Mouse (Mus musculus): ENCODE measurements around the gene Pink1. TPM values are rescaled to one million over a fixed set of nuclear protein-coding genes. Genes with fewer than 3 reads are reported as not detected.

The Pink1 gene
- polyA plus RNA-seq, 1 experiment = 9.7 TPM

DNA sequence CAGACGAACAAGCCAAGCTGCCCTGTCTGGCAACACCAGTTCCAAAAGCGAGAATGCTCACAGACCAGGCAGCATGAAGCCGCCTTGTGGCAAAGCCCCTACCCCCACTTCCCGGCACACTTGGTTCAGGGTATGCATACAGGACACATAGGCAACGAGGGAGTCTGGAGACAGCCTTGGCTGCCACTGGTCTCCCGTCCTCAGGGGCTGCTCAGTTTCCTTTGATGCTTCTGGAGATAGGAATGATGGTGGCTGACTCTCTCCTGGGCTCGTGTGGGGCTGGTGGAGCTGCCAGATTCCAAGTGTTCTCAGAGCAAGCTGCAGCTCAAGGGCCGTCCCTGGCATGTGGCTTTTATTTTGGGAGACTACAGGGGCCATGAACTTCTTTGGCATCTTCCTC, 15.3 kb upstream of the Pink1 start:
- TF ChIP-seq MYOG (IDR thresholded peaks at IDR 0.05; ENCODE audit: control insufficient read depth, extremely low read depth, insufficient read length) = no peak
- Histone ChIP-seq H3K4me3 (ENCODE audit: insufficient read depth, poor library complexity, severe bottlenecking) (no peak overlapping the region), H3K36me3 (ENCODE audit: control insufficient read depth, insufficient read depth) (no peaks in the 10 kb centered on the region), H3K79me2 (ENCODE audit: control insufficient read depth, insufficient read depth) (no peaks in the 10 kb centered on the region), H3K27me3 (ENCODE audit: control insufficient read depth, insufficient read depth, insufficient read length) (no peaks in the 10 kb centered on the region), H3K79me3 (ENCODE audit: low read depth) (no peaks in the 10 kb centered on the region), H3ac (ENCODE audit: control insufficient read depth, insufficient read length, low read depth) (no peak overlapping the region)

DNA sequence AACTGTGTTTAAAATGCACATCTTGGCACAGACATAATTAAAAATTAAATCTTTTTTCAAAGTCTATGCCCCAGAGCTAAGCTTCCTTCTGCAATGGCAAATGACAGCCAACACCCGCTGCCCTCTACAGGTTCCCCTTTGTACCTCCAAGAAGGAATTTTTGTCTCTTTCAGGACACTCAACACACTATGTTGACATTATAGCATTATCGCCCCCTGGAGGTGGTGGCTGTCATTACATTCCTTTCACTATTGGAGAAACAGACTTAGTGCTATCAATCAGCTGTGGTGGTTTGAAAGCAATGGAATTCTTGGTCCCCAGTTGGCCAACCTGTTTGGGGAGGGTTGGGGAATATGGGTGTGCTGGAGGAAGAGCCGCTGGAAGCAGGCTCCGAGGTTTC, 13.9 kb upstream of the Pink1 start:
- Histone ChIP-seq H3K79me3 (ENCODE audit: low read depth) (no peaks in the 10 kb centered on the region), H3K27me3 (ENCODE audit: control insufficient read depth, insufficient read depth, insufficient read length) (no peaks in the 10 kb centered on the region), H3K79me2 (ENCODE audit: control insufficient read depth, insufficient read depth) (no peaks in the 10 kb centered on the region), H3ac (ENCODE audit: control insufficient read depth, insufficient read length, low read depth) (no peak overlapping the region), H3K36me3 (ENCODE audit: control insufficient read depth, insufficient read depth) (no peaks in the 10 kb centered on the region), H3K4me3 (ENCODE audit: insufficient read depth, poor library complexity, severe bottlenecking) (no peak overlapping the region)
- TF ChIP-seq CEBPB (IDR thresholded peaks at IDR 0.05; ENCODE audit: low read depth) = no peak
- TF ChIP-seq USF1 (IDR thresholded peaks at IDR 0.05; ENCODE audit: low read depth) = no peak
- no peak for TF ChIP-seq CTCF (IDR thresholded peaks at IDR 0.05; ENCODE audit: control insufficient read depth, insufficient read depth, insufficient read length)
- no peak for TF ChIP-seq MAX (IDR thresholded peaks at IDR 0.05)
- no peak for TF ChIP-seq MYOG (IDR thresholded peaks at IDR 0.05; ENCODE audit: control insufficient read depth, extremely low read depth, insufficient read length)
- no peak for TF ChIP-seq FOSL1 (IDR thresholded peaks at IDR 0.05; ENCODE audit: insufficient read depth, low read length, poor library complexity, severe bottlenecking)
- no peak for TF ChIP-seq MYOD1 (IDR thresholded peaks at IDR 0.05; ENCODE audit: control insufficient read depth, insufficient read length, low read depth)

DNA sequence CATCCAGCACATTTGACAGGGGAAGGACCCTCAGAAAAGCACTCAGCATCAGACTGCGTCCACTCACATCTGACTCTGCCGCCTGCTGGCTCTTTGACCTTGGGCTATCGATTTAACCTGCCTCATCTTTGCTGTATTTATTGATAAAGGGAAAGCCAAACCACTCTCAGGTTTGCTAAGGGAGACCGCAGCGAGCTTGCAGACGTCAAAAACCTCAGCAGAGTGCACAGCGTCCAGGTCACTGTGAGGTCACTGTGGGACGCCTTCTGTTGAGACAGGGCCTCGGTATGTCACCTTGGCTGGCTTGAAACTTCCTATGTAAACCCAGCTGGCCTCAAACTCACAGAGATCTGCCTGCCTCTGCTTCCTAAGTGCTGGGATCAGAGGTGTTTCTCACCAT, 11.2 kb upstream of the Pink1 start:
- TF ChIP-seq MYOD1 (IDR thresholded peaks at IDR 0.05; ENCODE audit: control insufficient read depth, insufficient read length, low read depth) = no peak
- TF ChIP-seq CTCF (IDR thresholded peaks at IDR 0.05; ENCODE audit: control insufficient read depth, insufficient read depth, insufficient read length) = no peak
- TF ChIP-seq MYOG (IDR thresholded peaks at IDR 0.05; ENCODE audit: control insufficient read depth, extremely low read depth, insufficient read length) = no peak
- no peak for TF ChIP-seq MAX (IDR thresholded peaks at IDR 0.05)
- TF ChIP-seq USF1 (IDR thresholded peaks at IDR 0.05; ENCODE audit: low read depth) = no peak
- no peak for TF ChIP-seq FOSL1 (IDR thresholded peaks at IDR 0.05; ENCODE audit: insufficient read depth, low read length, poor library complexity, severe bottlenecking)
- TF ChIP-seq CEBPB (IDR thresholded peaks at IDR 0.05; ENCODE audit: low read depth) = no peak
- Histone ChIP-seq H3K79me3 (ENCODE audit: low read depth) (no peaks in the 10 kb centered on the region), H3K79me2 (ENCODE audit: control insufficient read depth, insufficient read depth) (no peaks in the 10 kb centered on the region), H3K36me3 (ENCODE audit: control insufficient read depth, insufficient read depth) (no peaks in the 10 kb centered on the region), H3ac (ENCODE audit: control insufficient read depth, insufficient read length, low read depth) (no peak overlapping the region), H3K27me3 (ENCODE audit: control insufficient read depth, insufficient read depth, insufficient read length) (no peaks in the 10 kb centered on the region), H3K4me3 (ENCODE audit: insufficient read depth, poor library complexity, severe bottlenecking) (no peak overlapping the region)

DNA sequence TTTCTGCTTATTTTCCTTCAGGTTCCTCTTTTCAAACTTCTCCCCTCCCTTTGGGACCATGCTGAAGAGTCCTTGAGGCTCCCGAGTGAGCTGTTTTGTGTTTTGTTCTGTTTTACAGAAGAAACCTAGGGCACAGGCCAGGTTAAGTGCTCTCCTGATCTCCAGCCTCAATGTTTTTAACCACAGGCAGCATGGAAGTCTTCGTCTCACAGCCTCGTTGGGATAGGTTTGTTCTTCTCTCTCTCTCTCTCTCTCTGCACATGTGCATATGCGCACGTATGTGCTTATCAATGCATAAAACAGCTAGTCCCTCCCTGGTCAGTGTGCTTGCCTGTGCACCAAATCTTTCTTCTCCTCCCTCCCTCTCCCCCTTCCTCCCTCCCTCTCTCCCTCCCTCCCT, 10.8 kb upstream of the Pink1 start:
- Histone ChIP-seq H3K79me2 (ENCODE audit: control insufficient read depth, insufficient read depth) (no peaks in the 10 kb centered on the region), H3K36me3 (ENCODE audit: control insufficient read depth, insufficient read depth) (no peaks in the 10 kb centered on the region), H3K4me3 (ENCODE audit: insufficient read depth, poor library complexity, severe bottlenecking) (no peak overlapping the region), H3K27me3 (ENCODE audit: control insufficient read depth, insufficient read depth, insufficient read length) (no peaks in the 10 kb centered on the region), H3ac (ENCODE audit: control insufficient read depth, insufficient read length, low read depth) (no peak overlapping the region), H3K79me3 (ENCODE audit: low read depth) (no peaks in the 10 kb centered on the region)
- no peak for TF ChIP-seq MAX (IDR thresholded peaks at IDR 0.05)
- TF ChIP-seq FOSL1 (IDR thresholded peaks at IDR 0.05; ENCODE audit: insufficient read depth, low read length, poor library complexity, severe bottlenecking) = no peak
- no peak for TF ChIP-seq CTCF (IDR thresholded peaks at IDR 0.05; ENCODE audit: control insufficient read depth, insufficient read depth, insufficient read length)
- TF ChIP-seq MYOG (IDR thresholded peaks at IDR 0.05; ENCODE audit: control insufficient read depth, extremely low read depth, insufficient read length) = no peak
- TF ChIP-seq CEBPB (IDR thresholded peaks at IDR 0.05; ENCODE audit: low read depth) = no peak
- no peak for TF ChIP-seq MYOD1 (IDR thresholded peaks at IDR 0.05; ENCODE audit: control insufficient read depth, insufficient read length, low read depth)
- TF ChIP-seq USF1 (IDR thresholded peaks at IDR 0.05; ENCODE audit: low read depth) = no peak

DNA sequence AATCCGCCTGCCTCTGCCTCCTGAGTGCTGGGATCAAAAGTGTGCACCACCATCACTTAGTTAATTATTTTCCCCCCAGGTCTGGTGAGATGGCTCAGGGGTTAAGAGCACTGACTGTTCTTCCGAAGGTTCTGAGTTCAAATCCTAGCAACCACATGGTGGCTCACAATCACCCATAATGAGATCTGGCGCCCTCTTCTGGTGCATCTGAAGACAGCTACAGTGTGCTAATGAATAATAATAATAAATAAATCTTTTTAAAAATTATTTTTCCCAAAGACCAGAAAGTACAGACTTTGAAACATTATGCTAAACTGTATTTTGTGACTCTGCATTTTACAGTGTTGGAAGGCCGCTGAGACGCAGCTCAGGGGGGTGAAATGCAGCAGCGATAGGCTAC, 9.5 kb upstream of the Pink1 start:
- no peaks in the 10 kb centered on the region for H3K36me3 ChIP-seq (ENCODE audit: control insufficient read depth, insufficient read depth)
- H3K79me3 ChIP-seq (ENCODE audit: low read depth) = no peaks in the 10 kb centered on the region
- TF ChIP-seq CEBPB (IDR thresholded peaks at IDR 0.05; ENCODE audit: low read depth) (no peak), MYOD1 (IDR thresholded peaks at IDR 0.05; ENCODE audit: control insufficient read depth, insufficient read length, low read depth) (no peak), MAX (IDR thresholded peaks at IDR 0.05) (no peak), MYOG (IDR thresholded peaks at IDR 0.05; ENCODE audit: control insufficient read depth, extremely low read depth, insufficient read length) (no peak), FOSL1 (IDR thresholded peaks at IDR 0.05; ENCODE audit: insufficient read depth, low read length, poor library complexity, severe bottlenecking) (no peak), CTCF (IDR thresholded peaks at IDR 0.05; ENCODE audit: control insufficient read depth, insufficient read depth, insufficient read length) (no peak), USF1 (IDR thresholded peaks at IDR 0.05; ENCODE audit: low read depth) (no peak)
- H3K4me3 ChIP-seq (ENCODE audit: insufficient read depth, poor library complexity, severe bottlenecking) = no peak overlapping the region
- H3K27me3 ChIP-seq (ENCODE audit: control insufficient read depth, insufficient read depth, insufficient read length) = no peaks in the 10 kb centered on the region
- H3ac ChIP-seq (ENCODE audit: control insufficient read depth, insufficient read length, low read depth) = no peak overlapping the region
- H3K79me2 ChIP-seq (ENCODE audit: control insufficient read depth, insufficient read depth) = no peaks in the 10 kb centered on the region

DNA sequence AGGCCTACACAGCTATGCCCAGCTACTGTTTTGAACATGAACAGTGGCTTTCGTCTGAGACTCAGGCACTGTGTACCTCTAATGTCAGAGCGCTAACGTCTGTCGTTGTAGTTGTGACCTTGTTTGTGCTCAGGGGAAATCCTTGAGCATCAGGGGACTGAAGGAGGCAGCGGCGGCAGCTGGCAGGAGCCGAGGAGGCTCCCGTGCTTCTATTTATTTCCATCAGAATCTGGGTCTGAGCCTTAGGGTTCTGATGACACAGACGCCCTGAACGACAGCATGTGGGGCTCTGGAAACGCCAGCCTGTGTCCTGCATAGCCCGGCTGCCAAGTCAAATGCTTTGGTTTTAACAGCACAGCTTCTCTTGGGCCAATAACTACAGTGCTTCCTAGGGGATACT, 8.9 kb upstream of the Pink1 start:
- H3K36me3 ChIP-seq (ENCODE audit: control insufficient read depth, insufficient read depth) = no peaks in the 10 kb centered on the region
- H3K4me3 ChIP-seq (ENCODE audit: insufficient read depth, poor library complexity, severe bottlenecking) = no peak overlapping the region
- no peaks in the 10 kb centered on the region for H3K27me3 ChIP-seq (ENCODE audit: control insufficient read depth, insufficient read depth, insufficient read length)
- no peaks in the 10 kb centered on the region for H3K79me3 ChIP-seq (ENCODE audit: low read depth)
- no peak overlapping the region for H3ac ChIP-seq (ENCODE audit: control insufficient read depth, insufficient read length, low read depth)
- no peaks in the 10 kb centered on the region for H3K79me2 ChIP-seq (ENCODE audit: control insufficient read depth, insufficient read depth)
- TF ChIP-seq CEBPB (IDR thresholded peaks at IDR 0.05; ENCODE audit: low read depth) (no peak), MYOG (IDR thresholded peaks at IDR 0.05; ENCODE audit: control insufficient read depth, extremely low read depth, insufficient read length) (no peak)
